Mouse (Mus musculus) mouse embryonic stem cell (cell line): ENCODE measurements around the gene Creb3l1.

Source experiments
- in situ Hi-C, 2 experiments: fragments of 300-500 bp; cut with MboI; formaldehyde crosslinking; loops; 1 replicate in 1 of 2; 3 replicates in 1 of 2; pipeline ENCODE4 v1.14.3; 2019 to 2020; ENCODE audit warnings: low sequenced_read_pairs in 2 of 2, low pct_unique_long_range_greater_than_20kb in 1 of 2, mixed read lengths in 1 of 2; ENCODE audit not compliant: unreplicated experiment in 1 of 2

The Creb3l1 gene

GRCm38 (mm10) chr2:91975581-91976541 is 48.4 kb downstream of the Creb3l1 start, which contains the start of gene Dgkz:
Gene Dgkz, minus strand, starts transcription at chr2:91975864.
- in situ Hi-C loops, result no loop called here

GRCm38 (mm10) chr2:91973416-91974135 is 50.7 kb downstream of the Creb3l1 start:
- in situ Hi-C loops, result loop anchor here in 1 of 2 experiments (5.0 kb wide), 1 partner anchor 41 kb away; the partner anchor contains the start of gene Mdk

DNA sequence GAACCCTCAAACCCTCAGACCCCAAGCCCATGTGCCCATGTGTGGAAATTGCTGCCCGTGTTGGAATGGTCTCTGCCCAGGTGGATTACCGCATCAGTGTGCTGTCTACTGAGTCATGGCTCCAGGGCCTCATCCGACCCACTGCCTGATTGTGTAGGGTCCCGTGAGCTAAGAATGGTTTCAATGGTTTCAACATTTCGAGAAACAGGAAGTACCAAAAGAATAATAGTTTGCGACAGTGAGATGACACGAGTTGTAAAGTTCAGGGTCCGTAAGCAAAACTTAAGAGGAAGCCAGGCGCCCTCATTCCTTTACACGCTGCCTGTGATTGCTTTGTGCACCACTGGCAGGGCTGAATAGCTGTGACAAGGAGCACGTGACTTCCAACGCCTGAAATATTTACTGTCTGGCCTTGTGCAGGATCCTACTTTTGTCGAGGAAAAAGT is 52.2 kb downstream of the Creb3l1 start:
- in situ Hi-C loops, result loop anchor here in 1 of 2 experiments (5.0 kb wide), 1 partner anchor 40 kb away; the partner anchor contains the start of gene Mdk

DNA sequence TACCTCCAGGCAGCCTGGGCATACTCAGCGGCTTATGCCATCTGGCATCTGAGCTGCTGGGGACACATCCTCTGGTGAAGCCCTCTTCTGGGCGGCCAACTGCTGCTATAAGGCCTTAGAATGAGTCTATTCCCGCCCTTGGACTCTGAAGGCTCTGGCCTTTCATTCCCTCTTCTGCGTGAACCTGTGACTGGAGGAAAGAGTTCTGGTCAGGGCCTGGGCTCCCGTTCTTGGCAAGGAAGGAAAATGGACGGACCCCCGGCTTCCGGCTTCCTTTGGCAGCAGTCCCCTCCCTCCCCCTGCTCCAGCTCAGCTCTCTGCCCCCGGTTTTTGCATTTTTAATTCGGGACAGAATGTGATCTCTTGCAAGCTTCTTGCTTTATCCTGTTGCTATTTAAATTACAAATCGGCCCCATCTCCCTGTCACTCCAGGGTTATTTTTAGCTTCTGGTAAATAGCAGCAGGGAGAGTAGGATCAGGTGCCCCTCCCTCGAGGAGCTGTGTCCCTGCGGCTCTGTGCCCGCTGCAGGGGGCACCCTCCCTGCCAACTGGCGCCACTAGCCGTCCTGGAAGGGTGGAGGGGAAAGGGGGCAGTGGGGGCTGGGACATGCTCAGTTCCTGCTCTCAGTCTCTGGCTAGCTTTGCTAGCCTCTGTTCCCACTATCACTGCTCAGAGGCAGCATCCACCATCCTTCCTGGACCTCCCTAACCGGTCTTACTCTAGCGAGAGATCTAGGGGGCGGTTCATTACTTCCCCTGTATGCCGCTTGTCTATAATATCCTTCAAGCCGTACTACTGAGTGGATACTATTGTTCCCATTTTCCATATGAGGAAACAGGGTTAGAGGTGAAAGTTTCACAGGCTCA is 52.8 kb downstream of the Creb3l1 start:
- in situ Hi-C loops, result loop anchor here in 1 of 2 experiments (5.0 kb wide), 1 partner anchor 39 kb away; the partner anchor contains the start of gene Mdk

GRCm38 (mm10) chr2:91967962-91968361 is 56.3 kb downstream of the Creb3l1 start:
- in situ Hi-C loops, result no loop called here

GRCm38 (mm10) chr2:91966367-91966766 is 57.9 kb downstream of the Creb3l1 start:
- in situ Hi-C loops, result no loop called here

DNA sequence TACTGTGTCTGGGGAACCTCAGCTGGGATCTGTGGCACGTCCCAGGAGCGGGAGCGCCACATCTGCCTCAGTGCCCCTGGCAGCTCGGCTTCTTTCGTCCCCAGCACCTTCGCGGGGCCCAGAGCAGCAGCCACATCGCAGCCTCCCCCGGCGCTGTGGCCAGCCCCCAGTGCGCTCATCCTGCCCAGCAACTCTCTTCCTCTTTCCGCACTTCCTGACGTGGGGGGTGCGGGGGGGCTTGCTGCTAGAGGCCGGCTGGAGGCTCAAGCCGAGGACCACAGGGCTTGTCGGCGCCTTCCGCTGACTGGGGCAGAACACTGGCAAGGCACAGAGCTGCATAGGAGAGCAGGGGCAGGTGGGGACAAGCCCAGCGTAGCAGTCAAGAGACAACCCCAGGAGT is 58.9 kb downstream of the Creb3l1 start:
- in situ Hi-C loops, result no loop called here

GRCm38 (mm10) chr2:91964610-91965204 is 59.6 kb downstream of the Creb3l1 start:
- in situ Hi-C loops, result no loop called here

DNA sequence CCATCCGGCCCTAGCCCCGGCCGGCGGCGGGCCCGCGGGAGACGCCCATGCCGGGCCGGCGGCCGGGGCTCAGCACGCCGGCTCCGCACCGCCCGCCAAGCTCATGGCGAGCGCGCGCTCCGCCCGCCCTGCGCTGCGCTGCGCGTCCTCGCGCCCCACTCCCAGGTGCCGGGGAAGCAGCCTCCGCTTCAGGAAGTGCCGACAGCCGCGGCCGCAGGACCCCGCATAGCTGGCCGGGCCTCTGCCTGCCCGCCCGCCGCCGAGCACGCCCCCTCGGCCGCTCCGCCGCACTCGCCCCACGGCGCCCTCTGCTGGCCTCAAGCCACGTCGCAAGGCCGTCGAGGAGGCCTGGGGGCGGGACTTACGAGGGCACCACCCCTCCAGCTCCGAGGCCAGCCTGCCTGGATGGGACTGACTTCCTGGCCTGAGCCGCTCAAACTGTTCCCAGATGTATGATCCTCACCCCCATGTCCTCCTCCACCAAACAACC is 60.8 kb downstream of the Creb3l1 start:
- in situ Hi-C loops, result no loop called here

DNA sequence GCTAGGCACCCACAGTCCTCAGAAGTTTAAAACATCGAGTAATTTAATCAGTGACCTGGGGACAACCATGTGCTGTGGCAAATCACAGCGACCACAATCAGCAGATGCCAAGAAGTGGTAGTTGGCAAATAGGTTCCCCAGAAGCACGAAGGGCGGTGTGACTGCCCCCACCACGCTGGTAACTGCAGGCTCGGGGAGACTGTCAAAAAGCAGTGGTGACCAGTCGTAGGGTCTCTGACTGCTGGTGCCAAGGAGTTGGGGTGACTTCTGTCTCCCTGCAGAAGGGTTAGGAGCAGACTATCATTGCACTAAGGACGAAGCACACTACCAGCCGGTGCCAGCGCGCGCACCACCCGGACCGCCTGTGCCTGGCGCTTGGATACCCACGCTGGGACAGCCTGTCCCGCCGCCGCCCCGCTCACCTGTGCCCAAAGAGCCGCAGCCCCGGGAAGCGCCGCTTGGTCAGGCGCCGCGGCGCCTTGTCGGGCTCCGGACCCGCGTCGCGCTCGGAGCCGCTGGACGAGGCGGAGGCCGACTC is 61.4 kb downstream of the Creb3l1 start:
- in situ Hi-C loops, result no loop called here

DNA sequence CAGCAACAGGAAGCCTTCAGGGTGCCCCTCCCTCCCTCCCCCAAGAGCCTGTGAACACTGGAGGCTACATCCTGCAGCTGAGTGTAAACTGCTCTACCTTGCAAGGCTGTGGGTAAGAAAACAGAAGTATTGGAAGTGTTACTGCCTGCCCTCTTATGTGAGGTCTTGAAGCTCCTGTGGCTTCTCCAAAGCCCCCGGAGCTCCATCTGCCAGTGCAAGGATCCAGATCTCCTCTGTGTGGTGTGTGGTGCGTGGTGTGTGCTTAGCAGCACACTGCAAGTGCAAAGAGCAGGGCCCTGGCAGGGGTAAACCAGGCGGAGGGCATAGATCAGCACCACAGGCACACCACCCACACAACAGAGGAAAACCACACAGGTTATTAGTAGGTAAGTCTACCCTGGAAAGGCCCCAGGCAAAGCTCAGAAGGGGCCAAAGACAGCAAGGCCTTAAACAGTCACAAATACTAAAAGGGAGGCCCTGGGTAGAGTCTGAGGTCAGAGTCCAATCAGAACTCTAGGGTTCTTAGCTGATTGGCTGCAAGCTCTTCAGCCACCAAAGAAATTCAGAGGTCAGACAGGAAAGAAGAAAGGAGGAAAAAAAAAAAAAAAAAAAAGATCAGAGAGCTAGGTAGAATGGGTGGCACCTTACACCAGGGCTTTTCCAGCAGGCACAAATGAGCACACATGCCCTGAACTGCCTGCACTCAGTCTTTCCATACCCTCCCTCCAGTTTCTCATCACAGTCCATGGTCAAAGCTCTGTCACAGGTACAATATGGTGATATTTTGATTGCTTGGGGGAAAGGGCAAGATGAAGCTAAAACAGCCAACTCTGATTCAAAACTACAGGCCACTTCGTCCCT is 62.2 kb downstream of the Creb3l1 start:
- in situ Hi-C loops, result no loop called here

GRCm38 (mm10) chr2:91960459-91960858 is 63.8 kb downstream of the Creb3l1 start:
- in situ Hi-C loops, result no loop called here

- in situ Hi-C loops, result no loop called here
Observed at GRCm38 (mm10) chr2:91959544-91960410, 64.5 kb downstream of the Creb3l1 start.

- in situ Hi-C loops, result no loop called here
Observed at GRCm38 (mm10) chr2:91958701-91959457, 65.4 kb downstream of the Creb3l1 start.

DNA sequence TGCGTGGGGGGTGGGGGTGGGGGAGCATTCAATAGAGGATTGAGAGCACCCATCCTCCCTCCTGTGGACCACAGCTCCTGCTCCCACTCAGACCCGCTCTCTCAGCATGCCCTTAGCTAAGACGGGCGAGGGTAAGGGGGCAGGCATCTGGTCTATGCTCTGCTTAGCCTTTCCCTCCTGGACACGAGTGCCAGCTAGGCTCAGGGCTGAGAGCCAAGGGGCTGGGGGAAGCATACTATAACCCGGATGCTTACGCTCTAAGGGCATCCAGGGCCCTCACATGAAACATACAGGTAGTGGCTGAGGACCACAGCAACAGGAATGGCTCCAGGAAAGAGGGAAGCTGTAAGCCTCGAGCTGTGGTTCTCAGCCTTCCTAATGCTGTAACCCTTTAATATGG is 66.3 kb downstream of the Creb3l1 start:
- in situ Hi-C loops, result no loop called here
